Mouse (Mus musculus) gastrocnemius, adult 18-20 months (tissue): ENCODE measurements around the gene Trib3. TPM values are rescaled to one million over a fixed set of nuclear protein-coding genes. Genes with fewer than 3 reads are reported as not detected.
"Not testable (repeated sequence)": the region's sequence is repeated elsewhere in the genome, so short reads cannot be mapped to it uniquely, and the experiment has no call there.

Experiments
- DNase-seq: peaks from one replicate; pipeline ENCODE4 v3.0.0; 2021; ENCODE audit warnings: low spot score
- total RNA-seq, 2 experiments: library from RNA; stranded (reverse); gene quantifications; 2 replicates each; pipeline ENCODE4 v1.2.3; 2021

Gene Trib3
- total RNA-seq, 2 experiments from 2014 or later, result 0.55 to 1.5 TPM

GRCm38 (mm10) chr2:152313926-152314325, 29.9 kb downstream of the Trib3 start:
- DNase-seq, result no peak

- no peak for DNase-seq
These were observed 30.8 kb downstream of the Trib3 start for GRCm38 (mm10) chr2:152312996-152313395.

- DNase-seq, result no peak
These were observed 36.6 kb downstream of the Trib3 start for GRCm38 (mm10) chr2:152307186-152307585.

- no peak for DNase-seq
These were observed 38.4 kb downstream of the Trib3 start for GRCm38 (mm10) chr2:152305480-152305879.

- no peak for DNase-seq
These were observed 40.1 kb downstream of the Trib3 start for GRCm38 (mm10) chr2:152303781-152304180.

- DNase-seq, result no peak
These were observed 41.0 kb downstream of the Trib3 start for GRCm38 (mm10) chr2:152302862-152303261.

- no peak for DNase-seq
These were observed 49.3 kb downstream of the Trib3 start for GRCm38 (mm10) chr2:152294541-152294940.

- DNase-seq, result peak; percentile 86
These were observed 49.9 kb downstream of the Trib3 start, which contains the start of gene Tbc1d20 for GRCm38 (mm10) chr2:152293727-152294475. TSS of gene Tbc1d20 (plus strand) at chr2:152293828.

GRCm38 (mm10) chr2:152293179-152293726, 50.6 kb downstream of the Trib3 start:
- DNase-seq, result no peak

- DNase-seq, result no peak
These were observed 51.4 kb downstream of the Trib3 start for GRCm38 (mm10) chr2:152292475-152292874.

- DNase-seq, result not testable (repeated sequence)
These were observed 54.2 kb downstream of the Trib3 start for GRCm38 (mm10) chr2:152289623-152290022.

- DNase-seq, result no peak
These were observed 55.8 kb downstream of the Trib3 start for GRCm38 (mm10) chr2:152288046-152288445.

GRCm38 (mm10) chr2:152287560-152287959, 56.3 kb downstream of the Trib3 start:
- DNase-seq, result no peak

Other genes starting within 250 kb of the Trib3 start
- 10 to 100 TPM; 19.6 to 67.1 TPM for gene Srxn1, start 238.5 kb downstream of the Trib3 start, total RNA-seq
- gene Tcf15, start 200.5 kb downstream of the Trib3 start, total RNA-seq, result 10 to 100 TPM in 1 of 2 experiments, 1 to 10 TPM in 1; 5.5 to 13.9 TPM
- 100 to 1,000 TPM in 1 of 2 experiments, 10 to 100 TPM in 1; 83.9 to 100 TPM for gene Csnk2a1, start 117.2 kb downstream of the Trib3 start, total RNA-seq
- gene Tbc1d20, start 50.2 kb downstream of the Trib3 start, total RNA-seq, result 10 to 100 TPM; 18.6 to 25.1 TPM
- gene Rbck1, start 11.4 kb downstream of the Trib3 start, total RNA-seq, result 10 to 100 TPM; 24.6 to 26.6 TPM
- gene Nrsn2, start 32.6 kb upstream of the Trib3 start, total RNA-seq, result not detected
- under 1 TPM; 0.34 to 0.57 TPM for gene Sox12, start 54.0 kb upstream of the Trib3 start, total RNA-seq
- under 1 TPM; 0.62 to 0.76 TPM for gene Zcchc3, start 71.0 kb upstream of the Trib3 start, total RNA-seq
- not detected for gene 6820408C15Rik, start 71.6 kb upstream of the Trib3 start, total RNA-seq
- gene Defb23, start 120.6 kb upstream of the Trib3 start, total RNA-seq, result not detected
- gene Defb20, start 133.0 kb upstream of the Trib3 start, total RNA-seq, result not detected
- not detected for gene Defb22, start 146.1 kb upstream of the Trib3 start, total RNA-seq
- not detected for gene Defb26, start 167.7 kb upstream of the Trib3 start, total RNA-seq
- not detected for gene Defb28, start 174.2 kb upstream of the Trib3 start, total RNA-seq
- gene Defb29, start 196.1 kb upstream of the Trib3 start, total RNA-seq, result not detected
- not detected for gene Gm17416, start 225.3 kb upstream of the Trib3 start, total RNA-seq
- not detected for gene Defb21, start 228.7 kb upstream of the Trib3 start, total RNA-seq
- not detected for gene Defb19, start 236.3 kb upstream of the Trib3 start, total RNA-seq